Mouse (Mus musculus) cerebral cortex, adult 2 months (tissue): Measurements from ENCODE around the gene Fars2.

Experiments
- WGBS: fragments of 180-500 bp; shearing (Covaris S2); methylation state at CpG from one replicate; pipeline ENCODE4 v1.1.7; 2018; 5-methylcytosine and 5-hydroxymethylcytosine counted together

The Fars2 gene

DNA sequence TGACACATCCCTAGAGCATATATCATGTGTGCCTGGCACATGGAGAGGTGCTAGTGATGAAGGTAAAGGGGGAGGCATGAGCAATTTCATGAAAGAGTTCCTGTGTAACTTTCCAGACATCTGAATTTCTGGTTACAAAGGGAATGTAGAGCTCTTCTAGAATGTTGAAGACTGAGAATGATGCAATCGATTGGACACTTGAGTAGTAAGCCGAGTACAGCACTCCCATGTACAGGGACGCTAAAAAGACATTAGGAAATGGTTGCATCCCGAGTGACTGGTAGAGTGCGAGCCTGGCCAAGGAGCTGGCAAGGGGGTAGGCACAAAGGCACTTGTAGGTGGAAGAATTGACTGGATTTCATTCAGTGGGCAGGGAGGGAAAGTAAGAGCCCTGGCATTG, 102.3 kb downstream of the Fars2 start:
- 96% methylated on average over 5 of the region's 5 CpGs for WGBS

DNA sequence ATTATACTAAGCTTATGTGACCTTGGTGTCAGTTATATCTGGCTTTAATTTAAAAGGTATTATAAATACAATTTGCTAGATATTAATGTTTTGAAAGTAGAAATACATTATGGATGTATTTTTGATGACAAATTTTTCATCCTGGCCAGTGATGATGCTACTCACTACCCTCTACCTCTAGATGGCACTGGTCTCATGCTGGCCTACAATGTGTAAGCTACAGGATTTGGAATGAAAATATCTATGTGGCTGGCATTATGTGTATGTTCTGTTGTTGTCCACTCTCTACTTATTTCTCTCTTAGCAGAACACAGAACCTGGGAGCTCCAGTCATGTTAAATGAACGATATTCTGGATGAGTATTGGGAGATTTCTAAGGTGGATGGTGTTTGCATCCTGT, 104.7 kb downstream of the Fars2 start:
- WGBS, result 74% methylated on average over 1 of the region's 1 CpGs

DNA sequence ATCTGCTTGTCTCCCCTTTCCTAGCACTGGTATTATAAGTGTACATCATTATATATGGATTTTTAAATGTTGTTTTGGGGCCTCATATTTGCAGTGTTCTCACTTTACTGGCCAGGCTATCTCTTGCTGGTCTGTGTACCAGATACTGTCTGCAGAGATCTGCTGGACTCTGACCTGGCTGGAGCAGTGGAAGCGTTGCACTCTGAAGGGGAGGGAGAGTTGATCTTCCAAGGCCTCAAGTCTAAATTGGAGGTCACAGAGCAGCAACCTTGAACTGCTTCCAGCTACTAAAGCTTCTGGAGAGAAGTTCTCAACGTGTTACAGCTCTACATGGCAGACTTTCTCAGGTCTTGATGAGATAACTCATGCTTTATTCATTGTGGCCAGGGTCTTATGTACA, 107.2 kb downstream of the Fars2 start:
- WGBS, result 81% methylated on average over 2 of the region's 2 CpGs

DNA sequence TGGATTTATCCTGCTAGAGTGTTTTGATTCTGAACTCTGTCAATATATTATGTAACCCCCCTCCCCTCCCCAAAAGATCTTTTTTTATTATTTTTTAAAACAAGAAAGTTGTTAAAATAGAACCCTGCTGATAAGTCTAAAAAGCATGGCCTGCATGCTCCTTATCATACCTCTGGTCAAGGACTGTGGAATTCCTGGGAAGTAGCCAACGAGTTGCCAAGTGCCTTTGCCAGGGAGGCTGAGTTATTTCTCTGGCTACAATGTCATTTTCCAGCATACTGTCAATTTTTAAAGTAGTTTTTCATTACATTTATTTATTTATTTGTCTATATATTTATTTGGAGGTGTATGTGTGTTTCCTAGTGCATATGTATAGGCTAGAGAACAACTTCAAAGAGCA, 125.0 kb downstream of the Fars2 start:
- WGBS, result 82% methylated on average over 1 of the region's 1 CpGs

DNA sequence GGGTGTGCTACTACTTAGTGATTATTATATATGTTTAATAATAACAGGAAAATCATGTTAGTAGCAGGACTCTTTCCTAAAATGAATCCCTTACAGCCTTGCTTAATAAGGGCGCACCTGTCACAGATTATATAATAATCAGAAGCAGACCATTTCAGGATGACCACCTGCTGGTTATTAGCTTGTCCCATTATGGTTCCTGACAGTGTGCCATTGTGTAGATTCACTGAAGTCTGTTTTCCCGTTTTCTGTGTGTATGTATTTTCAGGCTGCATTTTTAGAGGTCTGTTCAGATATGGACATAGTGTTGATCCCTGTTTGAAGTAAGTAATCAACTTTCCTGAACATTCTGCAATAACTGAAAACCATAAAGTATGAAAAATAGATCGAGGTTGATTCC, 136.7 kb downstream of the Fars2 start:
- WGBS, result 75% methylated on average over 3 of the region's 3 CpGs

DNA sequence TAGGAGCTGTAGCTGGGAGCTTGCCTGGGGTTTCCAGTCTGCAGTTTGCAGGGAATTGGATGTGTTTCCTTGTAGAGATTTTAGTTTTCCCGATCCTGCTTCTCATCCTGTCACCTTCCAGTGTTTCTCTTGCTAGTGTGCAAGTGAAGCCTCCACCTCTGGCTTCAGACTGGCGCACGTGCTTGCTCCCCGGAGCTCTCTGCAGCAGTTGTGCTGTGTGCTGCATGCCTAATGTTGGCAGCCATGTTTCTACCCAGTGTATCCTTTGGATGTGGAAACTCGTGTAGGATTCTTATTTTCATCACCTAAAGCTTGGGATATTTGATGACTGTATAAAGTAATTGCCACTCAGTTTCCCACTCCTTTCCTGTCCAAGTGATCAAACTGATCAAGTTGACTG, 140.0 kb downstream of the Fars2 start:
- 68% methylated on average over 5 of the region's 5 CpGs for WGBS

DNA sequence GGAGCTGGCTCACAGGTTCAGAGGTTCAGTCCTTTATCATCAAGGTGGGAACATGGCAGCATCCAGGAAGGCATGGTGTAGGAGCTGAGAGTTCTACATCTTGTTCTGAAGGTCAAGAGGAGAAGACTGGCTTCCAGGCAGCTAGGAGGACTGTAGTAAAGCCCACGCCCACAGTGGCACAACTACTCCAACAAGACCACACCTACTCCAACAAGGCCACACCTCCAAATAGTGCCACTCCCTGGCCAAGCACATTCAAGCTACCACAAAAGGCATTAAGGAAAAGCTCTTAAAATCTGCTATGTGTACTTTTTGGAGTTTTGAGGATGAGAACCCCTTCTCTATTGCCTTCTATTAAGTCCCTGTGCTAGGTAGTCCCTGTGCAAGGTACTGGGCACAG, 142.5 kb downstream of the Fars2 start:
- 100% methylated on average over 1 of the region's 1 CpGs for WGBS

DNA sequence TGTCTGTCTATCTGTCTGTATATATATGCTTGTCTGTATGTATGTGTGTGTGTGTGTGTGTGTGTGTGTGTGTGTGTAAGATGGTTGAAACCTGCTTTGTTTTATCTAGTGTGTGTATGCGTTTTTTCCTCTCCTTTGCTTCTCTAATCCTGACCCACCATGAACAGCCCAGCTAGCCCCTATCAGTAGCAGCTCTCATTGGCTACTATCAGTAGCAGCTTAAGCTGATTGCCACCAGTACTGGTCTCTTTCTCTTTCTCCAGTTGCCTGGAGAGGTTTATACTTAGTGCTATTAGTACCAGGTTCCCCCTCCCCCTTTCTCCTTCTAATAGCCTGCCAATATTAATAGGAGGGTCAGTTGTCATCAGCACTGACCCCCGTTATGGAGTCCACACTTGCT, 144.1 kb downstream of the Fars2 start:
- 76% methylated on average over 2 of the region's 2 CpGs for WGBS

DNA sequence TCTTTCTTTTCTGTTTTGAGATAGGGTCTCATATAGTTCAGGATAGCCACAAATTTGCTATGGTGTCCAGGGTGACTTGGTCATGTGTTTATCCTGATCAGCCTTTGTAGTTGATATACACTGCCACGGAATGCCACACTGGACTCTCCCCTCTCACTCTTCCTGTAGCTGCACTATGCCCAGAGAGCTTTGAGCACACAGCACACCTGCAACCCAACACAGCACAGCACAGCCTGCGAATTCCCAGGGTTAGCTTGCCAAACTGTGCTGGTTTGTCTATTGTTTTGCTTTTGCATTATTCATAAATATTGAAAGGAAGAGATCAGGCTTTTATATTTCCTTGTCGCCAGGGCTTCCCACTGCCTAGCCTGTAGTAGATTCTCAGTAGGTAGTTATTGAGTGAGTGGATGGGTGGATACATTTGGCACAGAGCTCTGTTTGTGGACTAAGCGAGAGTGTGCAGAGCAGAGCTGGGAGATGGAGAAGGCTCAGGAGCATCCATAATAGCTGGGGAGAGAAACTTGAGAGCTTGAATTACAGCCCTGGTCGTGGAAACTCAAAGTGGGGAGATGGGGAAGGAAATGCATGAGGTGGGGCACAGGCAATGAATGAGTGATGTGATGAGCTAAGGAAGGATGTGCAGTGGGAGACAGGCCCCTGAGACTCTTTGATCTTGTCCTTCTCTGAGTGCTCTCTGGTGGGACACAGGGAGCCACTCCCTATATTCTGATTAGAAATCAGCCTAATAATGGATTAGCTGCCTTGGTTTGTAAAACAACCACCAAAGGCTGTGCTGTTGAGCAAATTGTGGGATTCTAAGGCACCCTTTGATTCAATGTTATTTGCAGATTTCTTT, 146.3 kb downstream of the Fars2 start:
- 48% methylated on average over 5 of the region's 5 CpGs for WGBS

DNA sequence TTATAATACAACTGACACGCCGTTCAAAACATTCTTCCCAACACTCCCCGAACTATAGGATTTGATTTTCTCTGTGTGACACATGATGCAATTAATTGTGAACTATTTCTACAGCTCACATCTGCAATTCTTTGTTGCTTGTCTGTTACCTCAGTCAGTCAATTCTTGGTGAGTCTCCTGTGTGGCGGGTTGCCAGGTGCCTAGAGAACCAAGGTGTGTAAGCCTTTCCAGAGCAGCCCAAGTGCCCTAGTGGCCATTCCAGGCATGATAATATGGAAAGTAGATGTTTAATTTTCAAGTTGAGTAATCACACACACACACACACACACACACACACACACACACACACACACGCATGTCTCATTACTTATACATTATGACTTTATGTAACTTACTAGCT, 147.2 kb downstream of the Fars2 start:
- 91% methylated on average over 5 of the region's 5 CpGs for WGBS

DNA sequence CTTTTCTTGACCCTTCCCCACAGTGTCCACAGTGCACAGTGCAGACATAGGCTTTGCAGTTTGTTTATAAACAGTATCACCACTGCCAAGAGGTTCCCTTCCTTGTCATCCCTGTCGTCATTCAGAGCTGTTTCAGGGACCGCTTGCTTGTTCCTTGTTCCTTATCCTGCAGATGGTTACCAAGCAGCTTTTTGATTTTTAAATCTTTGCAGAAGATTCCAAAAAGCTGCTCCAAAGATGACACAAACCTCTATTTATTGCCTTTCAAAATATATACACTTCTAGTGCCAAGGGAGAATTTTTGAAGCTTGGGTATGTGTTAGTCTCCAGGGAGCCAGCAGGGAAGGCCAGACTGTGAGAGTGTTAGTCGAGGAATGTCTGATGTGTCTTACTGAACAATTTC, 148.1 kb downstream of the Fars2 start:
- WGBS, result 25% methylated on average over 3 of the region's 3 CpGs

DNA sequence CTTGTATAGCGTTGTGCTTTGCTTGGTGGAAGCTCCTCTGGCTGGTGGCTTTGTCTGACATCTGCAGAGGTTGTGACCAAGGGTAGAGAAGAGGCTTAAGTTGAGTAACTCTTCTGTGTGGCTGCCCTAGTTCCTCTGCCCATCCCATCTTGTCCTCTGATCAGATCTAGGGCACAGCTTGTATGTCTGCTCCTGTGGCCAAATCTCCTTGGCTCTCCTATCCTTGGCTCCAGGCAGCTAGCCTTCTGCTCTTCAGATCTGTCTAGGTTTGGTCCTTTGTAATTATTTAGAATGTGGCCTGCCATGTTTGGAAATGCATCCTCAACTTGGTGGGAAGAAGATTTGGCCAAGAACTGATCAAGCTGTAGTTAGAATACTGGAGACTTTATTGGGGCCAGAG, 150.2 kb downstream of the Fars2 start:
- WGBS, result 97% methylated on average over 1 of the region's 1 CpGs

DNA sequence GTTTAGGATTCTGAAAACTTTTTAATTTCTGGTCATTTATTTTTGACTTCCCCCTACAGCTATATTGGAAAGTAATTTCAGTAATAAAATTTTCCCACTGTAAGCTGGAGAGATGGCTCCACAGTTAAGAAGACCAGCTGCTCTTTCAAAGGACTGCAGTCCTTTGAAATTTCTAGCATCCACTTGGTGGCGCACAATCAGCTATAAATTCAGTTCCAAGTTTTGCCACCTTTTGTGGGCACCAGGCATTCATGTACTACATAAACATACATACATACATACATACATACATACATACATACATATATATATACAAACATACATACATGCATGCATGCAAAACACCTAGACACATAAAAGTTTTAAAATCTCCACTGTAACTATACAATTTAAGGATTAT, 153.7 kb downstream of the Fars2 start:
- WGBS, result 65% methylated on average over 1 of the region's 1 CpGs

DNA sequence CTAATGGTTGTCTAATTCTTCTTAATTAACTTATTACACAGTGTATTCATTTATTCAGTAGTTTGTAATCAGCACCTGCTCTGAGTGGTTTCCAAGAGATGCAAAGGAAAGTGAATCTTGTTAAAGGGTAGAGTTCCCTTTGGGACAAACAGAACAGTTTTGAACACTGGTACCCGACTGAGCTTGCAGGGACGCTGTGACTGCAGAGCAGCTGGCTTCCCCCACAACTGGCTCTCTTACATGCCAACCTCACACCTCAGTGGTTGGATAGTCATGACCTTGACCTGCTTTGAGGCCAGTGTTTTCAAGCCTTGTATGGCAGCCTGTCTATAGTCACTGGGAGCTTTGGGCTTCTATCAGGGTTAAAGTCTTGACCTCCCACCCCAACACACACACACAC, 156.3 kb downstream of the Fars2 start:
- 76% methylated on average over 2 of the region's 2 CpGs for WGBS

DNA sequence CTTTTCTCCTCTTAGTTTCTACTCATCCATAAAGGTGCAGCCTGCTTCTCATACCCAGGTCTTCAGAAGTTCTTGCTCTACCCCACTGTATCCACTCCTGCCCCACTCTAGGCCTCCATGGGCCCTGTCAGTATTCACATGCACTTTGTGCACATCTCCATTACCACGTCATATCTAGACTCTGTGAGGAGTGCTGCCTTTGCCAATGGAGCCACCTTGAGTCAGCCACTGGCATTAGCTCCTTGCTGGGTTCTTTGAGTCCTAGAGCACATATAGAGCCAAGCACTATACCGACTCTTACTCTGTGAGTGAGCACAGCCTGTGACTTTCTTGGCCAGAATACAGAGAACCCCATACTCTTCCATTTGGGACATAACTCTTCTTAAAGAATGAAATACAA, 159.0 kb downstream of the Fars2 start:
- 95% methylated on average over 2 of the region's 2 CpGs for WGBS

DNA sequence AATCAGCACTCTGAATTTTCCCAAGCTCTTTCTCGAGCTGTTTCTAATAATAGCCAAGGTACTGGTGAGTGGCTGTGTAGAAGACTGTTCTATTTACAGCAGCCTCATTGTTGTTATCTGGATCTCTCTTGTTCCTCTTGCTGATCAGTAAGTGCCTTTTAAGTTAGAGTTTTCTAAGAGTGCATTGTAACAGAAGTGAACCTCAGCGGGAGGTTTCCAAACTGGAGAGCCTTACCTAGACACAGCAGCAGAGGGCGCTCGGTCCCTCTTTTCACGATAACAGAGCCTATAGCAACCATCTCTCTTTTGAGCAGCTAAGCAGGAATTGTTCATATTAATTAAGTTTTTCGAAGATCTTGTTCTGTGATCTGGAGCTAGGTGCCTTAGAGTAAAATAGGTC, 164.8 kb downstream of the Fars2 start:
- under 1% methylated on average over 6 of the region's 6 CpGs for WGBS

DNA sequence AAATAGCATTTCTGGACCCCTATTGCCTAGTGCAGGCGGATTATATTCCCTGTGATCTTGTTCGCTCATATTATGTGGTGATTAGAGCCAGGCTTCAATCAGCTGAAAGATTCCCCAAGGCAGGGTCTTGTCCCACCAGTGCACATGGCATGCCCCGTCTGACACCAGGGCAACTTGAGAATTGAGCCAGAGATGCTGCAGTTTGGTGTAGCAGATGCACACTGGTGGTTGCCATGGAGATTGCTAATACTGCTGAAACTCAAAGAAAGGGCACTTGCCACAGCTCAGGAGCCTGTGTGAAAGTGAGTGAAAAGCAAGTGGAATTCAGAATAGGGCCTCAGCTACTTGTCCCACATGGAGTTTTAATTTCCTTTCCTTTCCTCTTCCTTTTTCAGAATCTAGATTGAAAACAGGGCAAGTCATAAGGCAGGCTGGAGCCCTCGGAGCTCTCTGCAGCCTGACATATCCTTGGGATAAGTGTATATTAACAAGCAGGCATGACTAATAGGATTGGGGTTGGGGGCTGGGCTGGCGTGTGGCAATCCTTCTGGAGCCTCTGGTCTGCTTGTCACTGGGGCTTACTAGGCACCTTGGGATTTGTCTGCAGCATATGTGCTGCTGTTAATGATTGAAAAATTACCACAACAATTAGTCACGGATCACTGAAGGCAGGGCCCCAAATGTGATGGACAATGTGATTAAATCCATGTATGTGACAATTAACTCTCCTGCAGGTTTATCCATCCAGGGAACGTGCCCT, 165.8 kb downstream of the Fars2 start:
- WGBS, result 57% methylated on average over 7 of the region's 7 CpGs

DNA sequence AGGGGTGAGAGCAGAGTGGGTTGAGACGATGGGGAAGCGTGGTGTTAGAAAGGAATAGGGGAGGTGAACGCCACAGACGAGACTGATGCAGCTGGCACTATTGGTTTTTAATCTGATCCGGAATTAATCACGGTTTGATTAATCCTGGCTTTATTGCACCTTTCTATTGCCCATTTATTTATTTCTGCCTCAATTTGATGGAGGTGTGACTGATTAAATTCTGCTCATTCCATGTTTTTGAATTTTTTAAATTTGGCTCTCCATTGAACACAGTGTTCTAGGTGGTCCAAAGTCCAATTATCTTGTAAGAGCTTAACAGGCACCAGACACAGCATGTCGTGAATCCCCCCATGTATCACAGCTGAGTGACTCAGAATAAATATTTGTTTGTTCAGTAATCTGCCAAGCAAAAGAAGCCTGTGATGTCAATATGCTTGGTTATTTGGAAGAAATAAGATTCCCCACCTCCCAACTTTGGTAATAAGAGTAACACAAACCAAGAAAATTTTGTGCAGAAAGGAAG, 166.4 kb downstream of the Fars2 start:
- WGBS, result 81% methylated on average over 7 of the region's 7 CpGs

DNA sequence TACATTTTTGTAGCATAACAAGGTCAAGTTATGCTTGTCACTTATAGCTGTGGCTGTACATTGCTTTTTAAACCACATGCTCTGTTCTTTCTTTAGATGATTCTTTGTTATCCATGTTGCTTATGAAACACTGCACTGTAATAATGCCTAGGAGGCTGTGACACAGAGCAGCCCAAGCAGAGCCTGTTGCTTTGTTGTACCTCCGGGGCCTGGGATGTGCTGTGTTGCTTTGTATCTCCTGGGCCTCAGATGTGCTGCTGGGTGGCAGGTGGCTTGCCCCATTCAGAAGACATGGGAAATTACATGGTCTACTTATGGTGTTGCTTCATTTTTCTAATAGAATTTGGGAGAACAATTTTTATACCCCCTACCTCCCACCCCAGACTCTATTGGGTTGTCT, 166.9 kb downstream of the Fars2 start:
- 76% methylated on average over 1 of the region's 1 CpGs for WGBS

DNA sequence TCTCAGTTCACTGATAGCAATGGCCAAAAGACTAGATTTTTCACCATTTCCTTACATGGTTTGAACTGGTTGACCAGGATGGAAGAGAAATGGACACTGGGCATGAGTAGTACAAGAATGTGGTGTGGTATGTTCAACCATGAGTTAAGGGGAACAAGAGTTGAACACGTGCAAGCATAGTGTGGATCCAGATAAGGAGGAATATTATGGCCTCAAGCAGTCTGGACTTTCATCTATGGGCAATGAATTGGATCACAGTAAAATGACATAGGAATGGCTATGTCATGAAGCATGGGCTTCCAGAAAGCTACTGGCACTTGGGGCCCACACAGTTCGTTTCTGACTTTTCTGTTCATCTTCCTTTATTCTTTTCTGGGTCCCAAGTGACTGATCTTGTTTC, 168.0 kb downstream of the Fars2 start:
- 88% methylated on average over 2 of the region's 2 CpGs for WGBS

DNA sequence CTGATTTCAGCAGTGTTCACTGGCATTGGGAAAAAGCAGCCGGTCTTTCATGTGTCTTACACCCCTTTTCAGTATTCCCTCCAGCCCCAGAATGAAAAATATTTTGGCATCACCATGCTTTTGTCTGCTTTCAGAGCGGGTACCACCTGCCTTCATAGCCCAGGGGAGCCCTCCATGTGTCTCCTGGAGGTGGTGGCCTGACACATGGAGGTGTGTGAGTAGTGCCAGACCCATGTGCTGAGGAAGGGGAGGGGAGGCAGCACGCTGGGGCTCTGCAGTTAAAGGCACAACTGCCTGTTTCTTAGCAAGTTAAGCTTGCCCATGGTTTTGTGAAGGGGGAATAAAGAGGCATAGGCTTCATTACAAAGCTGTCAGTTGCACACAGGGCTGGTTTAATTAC, 176.3 kb downstream of the Fars2 start:
- 73% methylated on average over 3 of the region's 3 CpGs for WGBS

DNA sequence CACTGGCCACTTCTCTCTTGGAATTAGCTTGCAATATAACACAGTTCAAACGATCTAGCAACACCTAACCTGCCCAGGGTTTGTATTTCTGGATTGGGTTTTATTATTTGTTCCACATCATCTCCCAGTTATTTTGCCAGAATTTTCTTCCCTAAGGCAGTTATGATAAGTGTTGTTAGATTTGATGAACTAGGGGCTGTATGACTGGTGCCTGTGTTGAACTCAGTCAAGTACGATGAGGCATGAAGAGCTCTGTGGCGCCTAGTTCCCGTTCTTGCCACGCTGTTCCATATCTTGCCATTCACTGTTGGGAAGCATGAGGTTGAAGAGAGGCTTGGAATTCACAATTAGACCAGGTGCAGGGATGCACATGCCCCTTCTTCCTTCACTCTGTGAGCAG, 177.3 kb downstream of the Fars2 start:
- WGBS, result 93% methylated on average over 5 of the region's 5 CpGs

DNA sequence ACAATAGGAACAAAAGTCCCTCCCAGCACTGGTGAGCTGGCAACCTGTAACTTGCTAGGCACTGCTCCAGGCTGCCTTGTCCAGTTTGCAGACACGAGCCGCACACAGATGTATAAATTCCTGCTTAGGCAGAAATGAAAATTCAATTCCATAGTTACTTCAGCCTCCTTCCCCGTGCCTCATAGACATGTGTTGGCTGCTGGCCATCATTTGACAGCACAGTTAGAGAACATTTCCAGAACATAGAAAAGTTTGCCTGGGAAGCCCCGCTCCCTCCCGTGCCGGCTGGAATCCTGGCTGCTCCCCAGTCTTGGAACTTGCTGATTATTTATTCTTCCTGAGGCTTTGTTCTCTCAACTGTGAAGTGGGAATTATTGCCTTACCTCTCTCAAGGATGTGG, 178.6 kb downstream of the Fars2 start:
- WGBS, result 24% methylated on average over 6 of the region's 6 CpGs
